Mouse (Mus musculus) cortical plate, adult 2 months (tissue): Measurements from ENCODE around the gene Loxl1.

Experiments used
- CTCF ChIP-seq: fragments of 200-500 bp; IDR thresholded peaks from 2 replicates; pipeline ENCODE4 v1.5.1; 2011; ENCODE audit warnings: mild to moderate bottlenecking, control low read depth, low read length; ENCODE audit not compliant: insufficient read depth; ENCODE audit errors: extremely low read depth
- POLR2A ChIP-seq: fragments of 200-500 bp; IDR thresholded peaks from 2 replicates; pipeline ENCODE4 v1.6.1; 2011; ENCODE audit warnings: mild to moderate bottlenecking, low read length, control low read depth; ENCODE audit not compliant: insufficient read depth; ENCODE audit errors: extremely low read depth

DNA sequence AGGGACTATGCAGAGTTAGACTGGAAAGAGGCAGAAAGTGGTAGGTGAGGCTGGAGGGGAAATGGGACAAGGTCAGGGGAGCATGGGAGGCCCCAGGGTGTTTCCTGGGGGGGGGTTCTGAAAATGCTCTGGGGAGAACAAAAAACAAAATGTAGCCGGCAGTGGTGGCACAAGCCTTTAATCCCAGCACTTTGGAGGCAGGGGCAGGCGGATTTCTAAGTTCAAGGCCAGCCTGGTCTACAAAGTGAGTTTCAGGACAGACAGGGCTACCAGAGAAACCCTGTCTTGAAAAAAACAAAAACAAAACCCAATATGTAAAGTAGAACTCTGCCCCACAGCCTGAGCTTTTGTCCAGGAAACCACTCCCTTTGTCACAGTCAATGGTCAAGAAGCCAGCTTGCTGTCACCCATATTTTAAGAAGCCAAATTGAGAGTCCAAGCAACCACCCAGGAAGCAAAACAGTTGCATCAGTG is 40.9 kb downstream of the Loxl1 start:
- TF ChIP-seq POLR2A, result no peak
- no peak for TF ChIP-seq CTCF
